Mouse (Mus musculus) frontal cortex, postnatal 36 days (tissue): ENCODE results near the gene Ldlrad2.

Experiments used
- DNase-seq, 2 experiments: peaks; one replicate each; pipeline ENCODE4 v3.0.0; 2022; ENCODE audit warnings: low spot score in 2 of 2

Gene Ldlrad2

DNA sequence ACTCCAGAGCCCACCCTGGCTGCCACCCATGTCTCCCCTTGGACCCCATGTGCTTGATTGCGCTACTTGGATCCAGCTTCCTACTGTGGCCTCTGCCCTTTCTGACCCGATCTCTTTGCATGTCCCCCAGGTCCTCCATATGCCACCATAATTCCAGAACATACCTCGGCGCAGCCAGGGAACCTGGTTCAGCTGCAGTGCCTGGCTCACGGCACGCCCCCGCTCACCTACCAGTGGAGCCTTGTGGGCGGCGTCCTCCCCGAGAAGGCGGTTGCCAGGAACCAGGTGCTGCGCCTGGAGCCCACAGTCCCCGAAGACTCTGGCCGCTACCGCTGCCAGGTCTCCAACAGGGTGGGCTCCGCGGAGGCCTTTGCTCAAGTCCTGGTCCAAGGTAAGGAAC lies 20.9 kb downstream of the Ldlrad2 start:
- no peak for DNase-seq

DNA sequence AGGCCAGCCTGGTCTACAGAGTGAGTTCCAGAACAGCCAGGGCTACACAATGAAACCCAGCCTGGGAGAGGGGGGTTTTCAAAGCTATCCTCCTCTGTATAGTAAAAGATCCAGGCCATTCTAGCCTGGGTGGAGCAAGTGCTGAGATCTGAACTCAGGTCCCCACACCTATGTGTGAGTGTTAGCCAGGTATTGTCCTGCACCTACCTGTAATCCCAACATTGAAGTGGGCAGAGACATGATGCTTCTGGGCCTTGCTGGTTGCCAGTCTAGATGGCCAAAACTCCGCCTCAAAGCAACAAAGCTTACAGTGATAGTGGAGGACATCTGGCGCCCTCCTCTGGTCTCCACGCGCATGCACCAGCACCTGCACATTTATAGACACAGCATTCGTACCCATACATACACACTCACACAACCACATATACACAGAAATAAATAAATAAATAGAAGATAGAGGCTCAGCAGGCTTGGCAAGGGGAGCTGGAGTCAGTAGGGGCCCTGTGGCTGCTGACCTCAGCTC lies 28.3 kb downstream of the Ldlrad2 start:
- DNase-seq, result peak; percentile 21 to 41

- no peak for DNase-seq
These were observed 28.8 kb downstream of the Ldlrad2 start for GRCm38 (mm10) chr4:137545568-137545967.

- DNase-seq, result no peak
These were observed 31.4 kb downstream of the Ldlrad2 start for GRCm38 (mm10) chr4:137542968-137543367.

GRCm38 (mm10) chr4:137540356-137540755 lies 34.0 kb downstream of the Ldlrad2 start:
- no peak for DNase-seq

- no peak for DNase-seq
These were observed 46.5 kb downstream of the Ldlrad2 start for GRCm38 (mm10) chr4:137527872-137528271.

- DNase-seq, result no peak
These were observed 47.0 kb downstream of the Ldlrad2 start for GRCm38 (mm10) chr4:137527368-137527767.

DNA sequence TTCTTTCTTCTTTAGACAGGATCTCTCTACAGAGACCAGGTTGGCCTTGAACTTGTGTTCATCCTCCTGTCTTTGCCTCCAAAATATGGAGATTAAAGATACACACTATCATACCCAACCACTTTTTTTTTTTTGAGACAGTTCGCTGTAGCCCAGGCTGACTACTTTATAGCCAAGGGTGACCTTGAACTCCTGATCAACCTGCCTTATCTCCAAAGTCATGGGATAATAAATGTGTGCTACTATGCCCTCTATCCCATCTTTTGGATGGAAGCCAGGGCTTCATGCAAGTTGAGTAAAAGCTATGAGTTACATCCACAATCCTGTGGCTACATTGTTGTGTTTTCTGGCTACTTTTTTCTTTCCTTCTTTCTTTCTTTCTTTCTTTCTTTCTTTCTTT lies 48.9 kb downstream of the Ldlrad2 start:
- no peak for DNase-seq
